Mouse (Mus musculus): ENCODE data around the gene Nrbp1.

DNA sequence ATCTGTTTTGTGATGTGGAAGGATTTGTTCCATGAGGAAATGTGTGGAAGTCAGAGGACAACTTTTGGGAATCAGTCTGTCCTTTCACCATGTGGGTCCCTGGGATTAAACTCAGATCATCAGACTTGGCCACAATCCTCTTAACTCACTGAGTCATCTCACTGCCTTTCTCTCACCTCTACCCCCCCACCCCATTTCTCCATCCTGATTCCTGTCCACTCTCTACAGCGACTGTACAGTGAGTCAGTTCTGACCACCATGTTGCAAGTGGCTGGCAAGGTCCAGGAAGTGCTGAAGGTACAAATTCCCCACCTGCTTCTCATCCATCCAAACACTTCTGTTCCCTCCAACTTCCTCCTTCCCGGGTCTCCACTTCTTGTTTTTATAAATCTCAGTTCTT, 57.8 kb downstream of the Nrbp1 start:
- TF ChIP-seq TAL1 (conservative IDR thresholded peaks at IDR 0.05; ENCODE audit: low read depth, low read length) = no peak
- no peak for TF ChIP-seq CTCF (IDR thresholded peaks at IDR 0.05; ENCODE audit: low read depth, low read length)
- no peak for TF ChIP-seq GATA1 (IDR thresholded peaks at IDR 0.05; ENCODE audit: borderline replicate concordance, low read length)
